Mouse (Mus musculus): ENCODE results near the gene Tsc22d4. TPM values are rescaled to one million over a fixed set of nuclear protein-coding genes. Genes with fewer than 3 reads are reported as not detected.
"Not testable (repeated sequence)": the region's sequence is repeated elsewhere in the genome, so short reads cannot be mapped to it uniquely, and the experiment has no call there.

Tsc22d4 gene
- polyA plus RNA-seq, 1 experiment: 497 TPM

DNA sequence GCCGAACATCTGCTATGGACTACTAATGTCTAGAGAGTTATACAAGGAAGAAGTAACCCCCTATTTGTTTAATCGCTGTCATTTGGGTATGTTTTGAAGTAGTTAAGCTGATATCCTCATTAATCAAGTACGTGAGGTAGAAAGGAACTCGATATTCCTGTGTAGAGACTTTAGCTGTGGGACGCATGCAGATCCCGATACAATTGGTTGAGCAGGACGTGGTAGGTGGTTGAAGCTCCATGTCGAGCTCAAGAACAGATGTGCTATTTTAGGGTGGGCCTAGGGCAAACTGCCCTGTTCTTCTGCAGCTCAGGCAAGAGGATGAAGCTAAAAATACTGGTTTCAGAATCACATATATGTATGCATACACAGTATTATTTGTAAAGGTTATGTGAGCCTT is 29.8 kb upstream of the Tsc22d4 start:
- Histone ChIP-seq H3K27me3 (ENCODE audit: control insufficient read depth, insufficient read depth, low read length) (no peaks in the 10 kb centered on the region), H3K4me3 (replicated peaks; ENCODE audit: insufficient read depth, low read depth, low read length) (no peak overlapping the region), H3K4me1 (ENCODE audit: control insufficient read depth, insufficient read depth, low read length) (no peaks in the 10 kb centered on the region), H3K27ac (ENCODE audit: insufficient read depth, low read length) (no peak overlapping the region)
- TF ChIP-seq POLR2A (IDR thresholded peaks at IDR 0.05; ENCODE audit: borderline replicate concordance, insufficient read depth, low read length): no peak
- no peak for TF ChIP-seq CTCF (IDR thresholded peaks at IDR 0.05; ENCODE audit: borderline replicate concordance, insufficient read depth, low read depth, low read length)
- 79% methylated on average over 8 of the region's 8 CpGs for WGBS
- no peak for DNase-seq

DNA sequence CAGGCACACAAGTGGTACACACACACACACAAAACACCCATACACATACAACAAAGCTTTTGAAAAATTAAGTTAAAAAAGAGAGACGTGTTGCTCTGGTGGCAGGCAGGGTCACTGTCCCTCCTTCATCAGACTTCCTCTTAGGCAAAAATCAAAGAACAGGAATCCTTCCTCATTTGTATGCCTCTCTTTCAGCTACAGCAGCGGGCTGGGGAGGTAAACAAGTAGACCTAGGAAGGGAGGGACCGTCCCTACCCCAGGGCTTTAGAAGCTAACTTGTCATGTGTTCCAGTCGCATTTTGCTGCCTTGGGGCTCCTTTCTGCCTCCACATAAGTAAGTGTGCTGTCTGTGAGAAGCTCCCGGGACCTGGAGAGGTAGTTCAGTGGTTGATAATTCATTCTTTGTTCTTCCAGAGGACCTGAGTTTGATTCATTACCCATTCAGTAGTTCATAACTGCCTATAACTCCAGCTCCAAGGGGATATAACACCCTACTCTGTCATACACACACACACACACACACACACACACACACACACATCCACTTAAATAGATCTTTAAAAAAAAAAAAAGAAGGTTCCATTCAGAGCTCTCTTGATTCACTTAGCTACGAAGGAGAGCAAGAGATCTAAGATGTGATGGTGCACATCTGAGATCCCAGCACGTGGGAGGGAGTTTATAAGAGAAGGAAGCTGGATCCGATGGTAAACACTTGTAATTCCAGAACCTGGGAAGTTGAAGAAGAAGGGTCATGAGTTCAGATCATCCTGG is 27.3 kb upstream of the Tsc22d4 start:
- no peak overlapping the region for H3K4me3 ChIP-seq (replicated peaks; ENCODE audit: insufficient read depth, low read depth, low read length)
- TF ChIP-seq CTCF (IDR thresholded peaks at IDR 0.05; ENCODE audit: borderline replicate concordance, insufficient read depth, low read depth, low read length): no peak
- no peak for TF ChIP-seq POLR2A (IDR thresholded peaks at IDR 0.05; ENCODE audit: borderline replicate concordance, insufficient read depth, low read length)
- H3K27ac ChIP-seq (ENCODE audit: insufficient read depth, low read length): no peak overlapping the region
- 68% methylated on average over 8 of the region's 8 CpGs for WGBS
- H3K4me1 ChIP-seq (ENCODE audit: control insufficient read depth, insufficient read depth, low read length): no peaks in the 10 kb centered on the region
- no peaks in the 10 kb centered on the region; the same call in 1 of the 2 replicates for H3K27me3 ChIP-seq (ENCODE audit: control insufficient read depth, insufficient read depth, low read length)
- no peak for DNase-seq

DNA sequence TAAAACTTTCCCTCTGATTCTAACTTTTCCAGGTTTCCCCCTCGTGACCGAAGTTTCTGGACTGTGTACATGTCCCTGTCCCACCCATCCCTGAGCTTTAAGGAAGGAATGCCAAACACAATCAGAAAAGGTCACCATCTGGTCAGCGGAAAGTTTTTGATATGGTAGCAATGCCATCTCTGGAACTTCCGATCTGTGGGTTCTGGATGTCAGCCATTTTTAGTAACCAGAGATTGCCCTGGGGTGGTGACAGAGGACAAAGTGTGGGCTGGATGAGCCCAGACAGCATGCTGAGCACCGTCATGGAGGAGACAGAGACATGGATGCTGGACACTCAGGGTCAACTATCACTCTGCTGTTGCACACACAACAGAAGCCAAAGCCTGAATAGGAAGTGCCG is 26.4 kb upstream of the Tsc22d4 start:
- no peak overlapping the region for H3K4me3 ChIP-seq (replicated peaks; ENCODE audit: insufficient read depth, low read depth, low read length)
- TF ChIP-seq POLR2A (IDR thresholded peaks at IDR 0.05; ENCODE audit: borderline replicate concordance, insufficient read depth, low read length) (no peak), CTCF (IDR thresholded peaks at IDR 0.05; ENCODE audit: borderline replicate concordance, insufficient read depth, low read depth, low read length) (no peak)
- WGBS: 70% methylated on average over 6 of the region's 6 CpGs
- no peak overlapping the region for H3K27ac ChIP-seq (ENCODE audit: insufficient read depth, low read length)
- no peak for DNase-seq
- H3K27me3 ChIP-seq (ENCODE audit: control insufficient read depth, insufficient read depth, low read length): no peaks in the 10 kb centered on the region; the same call in 1 of the 2 replicates
- no peaks in the 10 kb centered on the region for H3K4me1 ChIP-seq (ENCODE audit: control insufficient read depth, insufficient read depth, low read length)

DNA sequence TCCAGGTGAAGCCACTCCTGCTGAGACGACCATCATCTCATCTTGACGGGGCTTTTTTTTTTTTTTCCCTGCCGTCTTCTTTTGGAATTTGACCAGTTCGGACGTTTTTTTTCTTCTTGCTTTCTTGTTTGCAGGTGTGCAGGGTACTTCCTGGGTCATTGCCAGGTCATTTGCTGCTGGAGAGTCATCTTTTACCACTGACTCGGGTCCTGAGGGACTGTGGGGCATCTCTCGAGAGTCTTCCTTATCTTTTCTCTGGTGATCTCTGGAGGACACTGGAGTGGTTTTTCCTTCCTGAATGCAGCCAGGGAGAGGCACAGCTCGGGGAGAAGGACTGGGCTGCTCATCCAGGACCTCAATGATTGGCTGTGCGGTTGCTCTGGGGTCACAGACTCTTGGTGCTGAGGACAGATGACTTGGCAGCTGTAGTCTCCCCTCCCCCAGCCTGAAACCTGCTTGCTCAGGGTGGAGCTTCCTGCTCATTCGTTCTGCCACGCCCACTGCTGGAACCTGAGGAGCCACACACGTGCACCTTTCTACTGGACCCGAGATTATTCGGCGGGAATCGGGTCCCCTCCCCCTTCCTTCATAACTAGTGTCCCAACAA is 24.9 kb upstream of the Tsc22d4 start:
- H3K4me1 ChIP-seq (ENCODE audit: control insufficient read depth, insufficient read depth, low read length); H3K4me3 ChIP-seq (replicated peaks; ENCODE audit: insufficient read depth, low read depth, low read length); H3K27ac ChIP-seq (ENCODE audit: insufficient read depth, low read length); H3K27me3 ChIP-seq (ENCODE audit: control insufficient read depth, insufficient read depth, low read length); DNase-seq: not testable (repeated sequence)
- WGBS: 18% methylated on average over 11 of the region's 16 CpGs

DNA sequence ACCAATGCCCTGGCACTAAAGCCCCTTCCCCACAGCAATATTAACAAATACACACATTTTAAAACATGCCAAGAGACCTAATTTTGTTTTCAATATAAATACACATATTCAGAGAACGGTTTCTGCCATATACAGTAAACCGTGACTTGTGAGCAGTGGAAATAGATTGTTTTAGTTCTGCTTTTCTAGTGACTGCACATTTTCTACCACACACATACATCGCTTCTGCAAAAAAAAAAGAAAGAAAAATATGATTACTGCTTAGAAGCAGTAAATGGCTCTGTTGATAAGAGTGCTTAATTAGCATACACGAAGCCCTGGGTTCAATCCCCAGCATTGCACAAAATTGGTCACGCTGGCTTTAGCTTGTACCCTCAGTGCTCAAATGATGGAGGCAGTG is 21.7 kb upstream of the Tsc22d4 start:
- 87% methylated on average over 5 of the region's 5 CpGs for WGBS
- no peak for DNase-seq
- Histone ChIP-seq H3K4me3 (replicated peaks; ENCODE audit: insufficient read depth, low read depth, low read length) (no peak overlapping the region), H3K27ac (ENCODE audit: insufficient read depth, low read length) (no peak overlapping the region), H3K27me3 (ENCODE audit: control insufficient read depth, insufficient read depth, low read length) (no peaks in the 10 kb centered on the region; the same call in 1 of the 2 replicates), H3K4me1 (ENCODE audit: control insufficient read depth, insufficient read depth, low read length) (no peaks in the 10 kb centered on the region)
- no peak for TF ChIP-seq CTCF (IDR thresholded peaks at IDR 0.05; ENCODE audit: borderline replicate concordance, insufficient read depth, low read depth, low read length)
- TF ChIP-seq POLR2A (IDR thresholded peaks at IDR 0.05; ENCODE audit: borderline replicate concordance, insufficient read depth, low read length): no peak

DNA sequence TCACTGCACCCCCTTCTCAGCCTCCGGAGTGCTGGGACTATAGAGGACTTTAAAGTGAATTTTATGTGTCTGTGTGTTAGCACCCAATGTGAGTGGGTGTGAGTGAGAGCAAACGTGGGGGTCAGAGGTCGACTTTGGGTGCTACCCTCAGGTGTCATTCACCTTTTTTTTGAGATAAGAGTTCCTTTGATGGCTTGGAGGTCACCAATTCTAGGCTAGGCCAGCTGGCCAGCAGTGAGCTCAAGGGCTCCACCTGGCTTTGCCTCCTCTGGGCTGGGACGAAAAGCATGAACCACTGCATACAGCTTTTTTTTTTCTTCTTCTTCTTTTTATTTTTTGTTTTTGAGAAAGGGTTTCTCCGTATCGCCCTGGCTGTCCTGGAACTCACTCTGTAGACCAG is 18.8 kb upstream of the Tsc22d4 start:
- DNase-seq: no peak
- 66% methylated on average over 6 of the region's 6 CpGs for WGBS
- Histone ChIP-seq H3K4me3 (replicated peaks; ENCODE audit: insufficient read depth, low read depth, low read length) (no peak overlapping the region), H3K27ac (ENCODE audit: insufficient read depth, low read length) (no peak overlapping the region), H3K27me3 (ENCODE audit: control insufficient read depth, insufficient read depth, low read length) (no peaks in the 10 kb centered on the region; the same call in 1 of the 2 replicates), H3K4me1 (ENCODE audit: control insufficient read depth, insufficient read depth, low read length) (no peaks in the 10 kb centered on the region)
- TF ChIP-seq CTCF (IDR thresholded peaks at IDR 0.05; ENCODE audit: borderline replicate concordance, insufficient read depth, low read depth, low read length): no peak
- TF ChIP-seq POLR2A (IDR thresholded peaks at IDR 0.05; ENCODE audit: borderline replicate concordance, insufficient read depth, low read length): no peak

DNA sequence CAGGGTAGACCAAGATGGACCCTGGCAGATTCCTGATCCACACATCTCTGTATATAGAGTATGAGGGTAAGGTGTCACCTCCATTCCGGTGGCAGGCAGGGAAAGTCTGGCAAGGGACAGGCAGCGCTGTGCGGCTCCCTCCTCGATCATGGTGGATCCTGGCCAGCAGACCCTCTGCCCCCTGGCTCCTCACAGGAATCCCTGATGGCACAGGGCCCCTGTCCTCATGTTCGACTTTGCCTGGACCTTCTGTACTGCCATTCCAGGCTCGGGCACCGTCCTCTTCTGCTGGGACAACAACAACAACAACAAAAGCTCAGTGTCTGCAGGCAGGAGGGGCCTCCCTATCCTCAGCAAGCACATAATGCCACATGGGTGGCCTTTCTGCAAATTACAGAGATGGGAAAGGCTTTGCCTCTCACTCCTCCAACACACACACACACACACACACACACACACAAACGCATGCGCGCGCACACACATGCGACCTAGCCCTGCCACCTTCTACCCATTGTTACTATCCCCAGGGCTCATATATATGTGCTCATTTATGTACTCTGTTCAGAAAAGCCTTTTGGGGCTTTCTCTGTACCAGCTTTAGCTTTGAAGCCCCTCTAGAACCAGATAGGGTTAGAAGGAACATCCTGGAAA is 11.8 kb upstream of the Tsc22d4 start:
- no peak for TF ChIP-seq POLR2A (IDR thresholded peaks at IDR 0.05; ENCODE audit: borderline replicate concordance, insufficient read depth, low read length)
- TF ChIP-seq CTCF (IDR thresholded peaks at IDR 0.05; ENCODE audit: borderline replicate concordance, insufficient read depth, low read depth, low read length): no peak
- no peak overlapping the region for H3K4me3 ChIP-seq (replicated peaks; ENCODE audit: insufficient read depth, low read depth, low read length)
- no peak overlapping the region for H3K27ac ChIP-seq (ENCODE audit: insufficient read depth, low read length)
- H3K27me3 ChIP-seq (ENCODE audit: control insufficient read depth, insufficient read depth, low read length): no peaks in the 10 kb centered on the region
- DNase-seq: no peak
- WGBS: 44% methylated on average over 12 of the region's 12 CpGs
- H3K4me1 ChIP-seq (ENCODE audit: control insufficient read depth, insufficient read depth, low read length): peaks cover 14% of the 10 kb centered on the region

Measured in cerebellum, adult 2 months (tissue).